Mouse (Mus musculus) myocyte (in vitro differentiated cells): ENCODE data around the gene Atrnl1.

Source experiments
- CEBPB ChIP-seq: IDR thresholded peaks from 2 replicates; pipeline ENCODE4 v1.6.1; 2011; ENCODE audit warnings: mild to moderate bottlenecking, moderate library complexity; ENCODE audit not compliant: poor library complexity, insufficient read depth, severe bottlenecking
- E2F4 ChIP-seq: IDR thresholded peaks from one replicate; pipeline ENCODE4 v1.6.1; 2011; ENCODE audit warnings: mild to moderate bottlenecking, control low read depth, moderate library complexity; ENCODE audit not compliant: insufficient read depth
- MAX ChIP-seq: IDR thresholded peaks from one replicate; pipeline ENCODE4 v1.6.1; 2011; ENCODE audit warnings: low read depth, mild to moderate bottlenecking, control low read depth
- MYOD1 ChIP-seq, 3 experiments: IDR thresholded peaks; one replicate each; pipeline ENCODE4 v1.6.1; 2011; ENCODE audit warnings: control low read depth in 2 of 3, low read depth in 2 of 3, mild to moderate bottlenecking in 2 of 3, moderate library complexity in 1 of 3; ENCODE audit not compliant: insufficient read length in 2 of 3, control insufficient read depth in 1 of 3
- MYOG ChIP-seq, 3 experiments: IDR thresholded peaks; one replicate each; pipeline ENCODE4 v1.6.1; 2011; ENCODE audit warnings: control low read depth in 2 of 3, low read depth in 2 of 3, mild to moderate bottlenecking in 2 of 3; ENCODE audit not compliant: insufficient read length in 2 of 3, control insufficient read depth in 1 of 3, insufficient read depth in 1 of 3
- POLR2A ChIP-seq: IDR thresholded peaks from one replicate; pipeline ENCODE4 v1.6.1; 2011; ENCODE audit warnings: low read depth, mild to moderate bottlenecking, control low read depth, moderate library complexity; ENCODE audit not compliant: insufficient read length
- POLR2AphosphoS2 ChIP-seq: IDR thresholded peaks from one replicate; pipeline ENCODE4 v1.6.1; 2011; ENCODE audit warnings: low read depth, control low read depth; ENCODE audit not compliant: insufficient read length
- REST ChIP-seq: IDR thresholded peaks from one replicate; pipeline ENCODE4 v1.6.1; 2011; ENCODE audit warnings: mild to moderate bottlenecking, control low read depth, moderate library complexity; ENCODE audit not compliant: insufficient read depth, insufficient read length
- SRF ChIP-seq: IDR thresholded peaks from one replicate; pipeline ENCODE4 v1.6.1; 2011; ENCODE audit warnings: low read depth; ENCODE audit not compliant: control insufficient read depth, insufficient read length
- TCF12 ChIP-seq: IDR thresholded peaks from one replicate; pipeline ENCODE4 v1.6.1; 2011; ENCODE audit warnings: mild to moderate bottlenecking, control low read depth; ENCODE audit not compliant: poor library complexity, insufficient read depth, severe bottlenecking
- TCF3 ChIP-seq: IDR thresholded peaks from one replicate; pipeline ENCODE4 v1.6.1; 2011; ENCODE audit warnings: low read depth, control low read depth; ENCODE audit not compliant: insufficient read length
- USF1 ChIP-seq: IDR thresholded peaks from one replicate; pipeline ENCODE4 v1.6.1; 2011; ENCODE audit warnings: low read depth, mild to moderate bottlenecking, control low read depth, moderate library complexity

- TF ChIP-seq SRF (no peak), POLR2A (no peak), TCF3 (no peak), TCF12 (no peak), E2F4 (no peak), MYOG (IDR thresholded peaks at IDR 0.05; ENCODE audit: control insufficient read depth in 1 of 3, insufficient read depth in 1 of 3, insufficient read length in 2 of 3, low read depth in 2 of 3) (no peak), MAX (no peak), CEBPB (no peak), USF1 (no peak), POLR2AphosphoS2 (no peak), REST (no peak), MYOD1 (IDR thresholded peaks at IDR 0.05; ENCODE audit: control insufficient read depth in 1 of 3, insufficient read length in 2 of 3, low read depth in 2 of 3) (no peak)
Observed at GRCm38 (mm10) chr19:58068958-58069357, 458.1 kb downstream of the Atrnl1 start.
